In genomic region chr4:128414741-128415140, GRCm38 (mm10) we compare ENCODE assay signal across 21 mouse cellular contexts.
DNase-seq lines count a peak whose midpoint lies in the region; ATAC-seq lines count a peak whose summit lies in the region.
"Had no signal": no experiment of that assay in that cellular context is flagged by ENCODE, and none has a peak within 500 bp of the region (broad histone marks: within the 10 kb centered on the region; RNA-seq: fewer than 3 reads in every experiment).

No protein-coding gene starts in this region.

- ATAC-seq in megakaryocyte-erythroid progenitor cell, adult 5-6 weeks (replicated peaks; ENCODE audit: low FRiP score, low TSS enrichment, poor library complexity, severe bottlenecking), result no peak
- ATAC-seq: forebrain, embryonic 13.5 days; forebrain, embryonic 16.5 days; Patski had no signal

- peak; percentile 12 for DNase-seq in adrenal gland, postnatal 10 days
- DNase-seq in adrenal gland, postnatal 36 days, result no peak
- peak; percentile 61 for DNase-seq in kidney, adult 18-20 months
- DNase-seq in kidney, postnatal 10 days, result no peak
- DNase-seq in kidney, adult 9 months, result peak; percentile 73
- DNase-seq in kidney, postnatal 4 days, result no peak
- DNase-seq in kidney, postnatal 25 days, result peak; percentile 61 to 76
- DNase-seq: adrenal gland, postnatal 14 days; cerebellum, adult 11-12 months; cerebellum, adult 8-10 months; cerebellum, postnatal 36 days; embryo, embryonic 11 days; gastrocnemius, postnatal 10 days; gastrocnemius, postnatal 36 days; heart, adult 2 months; heart, postnatal 14 days; heart, postnatal 4 days had no signal

Comparison
In these comparisons a context has a peak if more than half of its experiments do, and no peak if none do; other contexts are left out.
1. DNase-seq: peak in adrenal gland, postnatal 10 days (single experiment), kidney, adult 18-20 months (single experiment), kidney, adult 9 months (single experiment) and kidney, postnatal 25 days (2 of 2); none in adrenal gland, postnatal 36 days (0 of 2), kidney, postnatal 10 days (single experiment) and kidney, postnatal 4 days (0 of 2).